1 mouse cellular context compared by ENCODE assay signal in the genomic region with DNA sequence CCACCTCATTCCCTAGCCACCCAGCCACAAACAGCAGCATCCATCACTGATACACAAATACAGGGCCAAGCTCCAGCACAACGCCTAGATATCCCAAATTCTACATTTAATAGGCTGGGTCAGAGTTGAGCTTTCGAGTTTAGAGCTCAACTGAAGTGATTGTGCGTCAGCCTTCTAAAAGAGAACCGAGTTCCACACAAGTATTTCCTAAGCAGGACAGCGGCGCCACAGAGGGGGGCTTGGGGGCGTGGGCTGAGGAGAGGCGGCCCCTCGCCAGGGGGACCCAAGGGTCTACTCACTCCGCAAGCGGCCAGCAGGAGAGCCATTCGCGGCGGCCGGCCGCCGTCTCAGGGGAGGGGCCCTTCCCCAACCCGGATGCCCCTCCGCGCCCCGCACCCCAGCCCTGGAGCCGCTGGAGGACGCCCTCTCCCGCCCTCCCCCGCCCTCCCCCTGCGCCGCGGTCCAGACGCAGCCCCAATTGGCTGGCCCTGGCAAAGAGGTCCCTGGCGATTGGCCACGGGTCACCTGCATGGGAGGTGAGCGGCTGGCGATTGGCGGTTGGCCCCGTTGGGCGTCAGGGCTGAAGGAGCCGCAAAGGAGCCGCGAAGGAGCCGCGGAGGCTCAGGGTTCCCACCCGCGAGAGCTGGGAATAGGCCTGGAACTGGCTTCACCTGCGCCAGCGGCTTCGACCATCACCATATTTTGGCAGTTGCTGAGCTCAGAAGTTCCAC.
TF ChIP-seq lines count a peak whose summit lies in the region.

No protein-coding gene starts in this region.

TF ChIP-seq in CH12.LX, 34 proteins besides CTCF, POLR2A, EP300 and RAD21 (continued from another document):
- 0 out of 2 replicates have a peak, but pooled peaks have one; percentile 53 for TF ChIP-seq UBTF (IDR thresholded peaks at IDR 0.05; ENCODE audit: low read depth, low read length)
- TF ChIP-seq TBP (conservative IDR thresholded peaks at IDR 0.05; ENCODE audit: low read depth, low read length), result 0 out of 2 replicates have a peak, but pooled peaks have one; percentile 59
- TF ChIP-seq SIN3A (IDR thresholded peaks at IDR 0.05; ENCODE audit: low read length), result 0 out of 2 replicates have a peak, but pooled peaks have one; percentile 48
- TF ChIP-seq PAX5 (IDR thresholded peaks at IDR 0.05; ENCODE audit: low read length), result no peak
- TF ChIP-seq CHD1 (IDR thresholded peaks at IDR 0.05; ENCODE audit: low read depth, low read length), result 0 out of 2 replicates have a peak, but pooled peaks have one; percentile 14
- no peak for TF ChIP-seq KAT2A (IDR thresholded peaks at IDR 0.05; ENCODE audit: insufficient replicate concordance, low read length)
- TF ChIP-seq USF1 (IDR thresholded peaks at IDR 0.05; ENCODE audit: low read depth, low read length), result peak; percentile 39
- TF ChIP-seq ZC3H11A (IDR thresholded peaks at IDR 0.05; ENCODE audit: low read depth, low read length), result no peak
- no peak for TF ChIP-seq GABPA (IDR thresholded peaks at IDR 0.05; ENCODE audit: insufficient replicate concordance, low read depth, low read length)
- no peak for TF ChIP-seq JUND (conservative IDR thresholded peaks at IDR 0.05; ENCODE audit: low read depth, low read length)
- 0 out of 2 replicates have a peak, but pooled peaks have one; percentile 15 for TF ChIP-seq BHLHE40 (IDR thresholded peaks at IDR 0.05; ENCODE audit: low read depth, low read length)
- no peak for TF ChIP-seq ELF1 (IDR thresholded peaks at IDR 0.05; ENCODE audit: low read depth, low read length)
- no peak for TF ChIP-seq ZKSCAN1 (IDR thresholded peaks at IDR 0.05; ENCODE audit: borderline replicate concordance, low read depth, low read length)
